Mouse (Mus musculus): Measurements from ENCODE around the gene Mynn. TPM values are rescaled to one million over a fixed set of nuclear protein-coding genes. Genes with fewer than 3 reads are reported as not detected.
A peak's percentile ranks its signal among the peaks of the same experiment; 100 is the strongest.
"Not testable (repeated sequence)": the region's sequence is repeated elsewhere in the genome, so short reads cannot be mapped to it uniquely, and the experiment has no call there.

Mynn gene
- 39.9 and 41.8 TPM in 2 replicates for polyA plus RNA-seq (2015; fragmentation: Nextera tagmentation; extraction: Ambion mirVana)

- peak; percentile 96 for ATAC-seq
- no peaks in the 10 kb centered on the region for H3K9me3 ChIP-seq (ENCODE audit: control insufficient read depth, low read length)
- 0% methylated on average over 40 of the region's 40 CpGs for WGBS
- H3K9ac ChIP-seq (replicated peaks; ENCODE audit: low read depth, low read length): peak within 1 kb of the TSS; percentile 87
- H3K27ac ChIP-seq (ENCODE audit: low read length): peak within 1 kb of the TSS; percentile 97
- H3K4me2 ChIP-seq (ENCODE audit: low read length): peak within 1 kb of the TSS; percentile 77
- no peaks in the 10 kb centered on the region for H3K36me3 ChIP-seq (ENCODE audit: control insufficient read depth, insufficient read depth)
- H3K4me1 ChIP-seq (replicated peaks; ENCODE audit: control insufficient read depth, insufficient read depth, low read length): peaks cover 17% of the 10 kb centered on the region
- H3K27me3 ChIP-seq (replicated peaks; ENCODE audit: control insufficient read depth, insufficient read depth, low read length): no peaks in the 10 kb centered on the region
- H3K4me3 ChIP-seq (replicated peaks; ENCODE audit: low read length): peak within 1 kb of the TSS; percentile 92
These were observed at the start of gene Mynn for GRCm38 (mm10) chr3:30602065-30602739. Gene Mynn, plus strand, starts transcription at chr3:30602065.

- ATAC-seq: no peak
- Histone ChIP-seq H3K4me3 (replicated peaks; ENCODE audit: low read length) (no peak overlapping the region), H3K9me3 (ENCODE audit: control insufficient read depth, low read length) (no peaks in the 10 kb centered on the region), H3K4me2 (ENCODE audit: low read length) (no peak overlapping the region), H3K27me3 (replicated peaks; ENCODE audit: control insufficient read depth, insufficient read depth, low read length) (no peaks in the 10 kb centered on the region), H3K4me1 (replicated peaks; ENCODE audit: control insufficient read depth, insufficient read depth, low read length) (no peaks in the 10 kb centered on the region), H3K27ac (ENCODE audit: low read length) (no peak overlapping the region), H3K9ac (replicated peaks; ENCODE audit: low read depth, low read length) (no peak overlapping the region), H3K36me3 (ENCODE audit: control insufficient read depth, insufficient read depth) (no peaks in the 10 kb centered on the region)
- WGBS: 78% methylated on average over 6 of the region's 6 CpGs
These were observed 48.1 kb upstream of the Mynn start for GRCm38 (mm10) chr3:30553741-30554140.

GRCm38 (mm10) chr3:30560677-30561314 is 41.1 kb upstream of the Mynn start:
- Histone ChIP-seq H3K27me3 (replicated peaks; ENCODE audit: control insufficient read depth, insufficient read depth, low read length) (no peaks in the 10 kb centered on the region), H3K9me3 (ENCODE audit: control insufficient read depth, low read length) (no peaks in the 10 kb centered on the region), H3K4me1 (replicated peaks; ENCODE audit: control insufficient read depth, insufficient read depth, low read length) (no peaks in the 10 kb centered on the region), H3K9ac (replicated peaks; ENCODE audit: low read depth, low read length) (no peak overlapping the region), H3K4me3 (replicated peaks; ENCODE audit: low read length) (no peak overlapping the region), H3K36me3 (ENCODE audit: control insufficient read depth, insufficient read depth) (no peaks in the 10 kb centered on the region), H3K27ac (ENCODE audit: low read length) (no peak overlapping the region), H3K4me2 (ENCODE audit: low read length) (no peak overlapping the region)
- ATAC-seq: no peak
- 42% methylated on average over 6 of the region's 6 CpGs for WGBS

- H3K4me2 ChIP-seq (ENCODE audit: low read length); H3K27me3 ChIP-seq (replicated peaks; ENCODE audit: control insufficient read depth, insufficient read depth, low read length); H3K27ac ChIP-seq (ENCODE audit: low read length); H3K4me3 ChIP-seq (replicated peaks; ENCODE audit: low read length); ATAC-seq; H3K36me3 ChIP-seq (ENCODE audit: control insufficient read depth, insufficient read depth); H3K9ac ChIP-seq (replicated peaks; ENCODE audit: low read depth, low read length); H3K4me1 ChIP-seq (replicated peaks; ENCODE audit: control insufficient read depth, insufficient read depth, low read length); H3K9me3 ChIP-seq (ENCODE audit: control insufficient read depth, low read length): not testable (repeated sequence)
- WGBS: 0% methylated on average over 1 of the region's 2 CpGs
These were observed 35.5 kb upstream of the Mynn start for GRCm38 (mm10) chr3:30566333-30566732.

GRCm38 (mm10) chr3:30573549-30573948 is 28.3 kb upstream of the Mynn start:
- no peaks in the 10 kb centered on the region for H3K36me3 ChIP-seq (ENCODE audit: control insufficient read depth, insufficient read depth)
- H3K4me2 ChIP-seq (ENCODE audit: low read length): no peak overlapping the region
- H3K4me1 ChIP-seq (replicated peaks; ENCODE audit: control insufficient read depth, insufficient read depth, low read length): no peaks in the 10 kb centered on the region
- no peak overlapping the region for H3K9ac ChIP-seq (replicated peaks; ENCODE audit: low read depth, low read length)
- no peaks in the 10 kb centered on the region for H3K9me3 ChIP-seq (ENCODE audit: control insufficient read depth, low read length)
- no peaks in the 10 kb centered on the region for H3K27me3 ChIP-seq (replicated peaks; ENCODE audit: control insufficient read depth, insufficient read depth, low read length)
- no peak for ATAC-seq
- 7% methylated on average over 2 of the region's 2 CpGs for WGBS
- H3K27ac ChIP-seq (ENCODE audit: low read length): no peak overlapping the region
- H3K4me3 ChIP-seq (replicated peaks; ENCODE audit: low read length): no peak overlapping the region

GRCm38 (mm10) chr3:30588865-30589264 is 13.0 kb upstream of the Mynn start:
- Histone ChIP-seq H3K4me1 (replicated peaks; ENCODE audit: control insufficient read depth, insufficient read depth, low read length) (no peaks in the 10 kb centered on the region), H3K4me3 (replicated peaks; ENCODE audit: low read length) (no peak overlapping the region), H3K27me3 (replicated peaks; ENCODE audit: control insufficient read depth, insufficient read depth, low read length) (no peaks in the 10 kb centered on the region), H3K9ac (replicated peaks; ENCODE audit: low read depth, low read length) (no peak overlapping the region), H3K36me3 (ENCODE audit: control insufficient read depth, insufficient read depth) (no peaks in the 10 kb centered on the region), H3K9me3 (ENCODE audit: control insufficient read depth, low read length) (0 out of 2 replicates have a peak, but pooled peaks cover 3% of the 10 kb centered on the region), H3K27ac (ENCODE audit: low read length) (no peak overlapping the region), H3K4me2 (ENCODE audit: low read length) (no peak overlapping the region)
- no peak for ATAC-seq
- WGBS: 86% methylated on average over 6 of the region's 6 CpGs

GRCm38 (mm10) chr3:30592418-30592853 is 9.4 kb upstream of the Mynn start:
- no peaks in the 10 kb centered on the region for H3K36me3 ChIP-seq (ENCODE audit: control insufficient read depth, insufficient read depth)
- H3K27me3 ChIP-seq (replicated peaks; ENCODE audit: control insufficient read depth, insufficient read depth, low read length): no peaks in the 10 kb centered on the region
- H3K4me2 ChIP-seq (ENCODE audit: low read length): no peak overlapping the region
- no peaks in the 10 kb centered on the region for H3K9me3 ChIP-seq (ENCODE audit: control insufficient read depth, low read length)
- no peak overlapping the region for H3K9ac ChIP-seq (replicated peaks; ENCODE audit: low read depth, low read length)
- no peak overlapping the region for H3K27ac ChIP-seq (ENCODE audit: low read length)
- no peak overlapping the region for H3K4me3 ChIP-seq (replicated peaks; ENCODE audit: low read length)
- peak; percentile 17 for ATAC-seq
- WGBS: 0% methylated on average over 2 of the region's 2 CpGs
- H3K4me1 ChIP-seq (replicated peaks; ENCODE audit: control insufficient read depth, insufficient read depth, low read length): peaks cover 5% of the 10 kb centered on the region

GRCm38 (mm10) chr3:30593719-30594485 is 8.0 kb upstream of the Mynn start:
- no peak overlapping the region for H3K4me3 ChIP-seq (replicated peaks; ENCODE audit: low read length)
- WGBS: 79% methylated on average over 4 of the region's 4 CpGs
- no peak overlapping the region for H3K4me2 ChIP-seq (ENCODE audit: low read length)
- peaks cover 5% of the 10 kb centered on the region for H3K4me1 ChIP-seq (replicated peaks; ENCODE audit: control insufficient read depth, insufficient read depth, low read length)
- H3K27me3 ChIP-seq (replicated peaks; ENCODE audit: control insufficient read depth, insufficient read depth, low read length): no peaks in the 10 kb centered on the region
- no peak for ATAC-seq
- no peaks in the 10 kb centered on the region for H3K9me3 ChIP-seq (ENCODE audit: control insufficient read depth, low read length)
- no peak overlapping the region for H3K9ac ChIP-seq (replicated peaks; ENCODE audit: low read depth, low read length)
- H3K36me3 ChIP-seq (ENCODE audit: control insufficient read depth, insufficient read depth): no peaks in the 10 kb centered on the region
- no peak overlapping the region for H3K27ac ChIP-seq (ENCODE audit: low read length)

- H3K4me2 ChIP-seq (ENCODE audit: low read length): peak overlapping the region; percentile 67
- peak overlapping the region; percentile 56 for H3K27ac ChIP-seq (ENCODE audit: low read length)
- H3K4me3 ChIP-seq (replicated peaks; ENCODE audit: low read length): peak overlapping the region; percentile 76
- no peaks in the 10 kb centered on the region for H3K9me3 ChIP-seq (ENCODE audit: control insufficient read depth, low read length)
- under 1% methylated on average over 62 of the region's 62 CpGs for WGBS
- no peaks in the 10 kb centered on the region for H3K36me3 ChIP-seq (ENCODE audit: control insufficient read depth, insufficient read depth)
- H3K9ac ChIP-seq (replicated peaks; ENCODE audit: low read depth, low read length): peak overlapping the region; percentile 89
- H3K27me3 ChIP-seq (replicated peaks; ENCODE audit: control insufficient read depth, insufficient read depth, low read length): no peaks in the 10 kb centered on the region
- ATAC-seq: peak; percentile 74
- H3K4me1 ChIP-seq (replicated peaks; ENCODE audit: control insufficient read depth, insufficient read depth, low read length): peaks cover 12% of the 10 kb centered on the region
These were observed 6.6 kb upstream of the Mynn start for GRCm38 (mm10) chr3:30595111-30595832.
